Mouse (Mus musculus): ENCODE data around the gene Ccdc142.

The Ccdc142 gene

DNA sequence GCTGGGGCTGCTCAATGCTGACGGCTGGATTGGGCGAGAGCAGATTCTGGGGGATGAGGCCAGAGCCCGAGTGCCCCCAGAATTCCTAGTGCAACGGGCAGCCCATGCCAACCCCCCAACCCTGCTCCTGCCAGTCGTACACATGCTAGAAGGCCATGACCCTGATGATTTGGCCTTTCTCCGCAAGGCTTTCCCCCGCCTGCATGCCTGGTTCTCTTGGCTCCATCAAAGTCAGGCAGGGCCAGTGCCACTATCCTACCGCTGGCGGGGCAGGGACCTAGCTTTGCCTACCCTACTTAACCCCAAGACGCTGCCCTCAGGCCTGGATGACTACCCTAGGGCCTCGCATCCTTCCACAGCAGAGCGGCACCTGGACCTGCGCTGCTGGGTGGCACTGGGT, 16.2 kb downstream of the Ccdc142 start:
- DNase-seq (ENCODE audit: low spot score in 2 of 2): no peak

GRCm38 (mm10) chr6:83118369-83118768, 17.0 kb downstream of the Ccdc142 start:
- DNase-seq (ENCODE audit: low spot score in 2 of 2): no peak

GRCm38 (mm10) chr6:83118825-83119733, 17.7 kb downstream of the Ccdc142 start:
- DNase-seq (ENCODE audit: low spot score in 2 of 2): no peak

DNA sequence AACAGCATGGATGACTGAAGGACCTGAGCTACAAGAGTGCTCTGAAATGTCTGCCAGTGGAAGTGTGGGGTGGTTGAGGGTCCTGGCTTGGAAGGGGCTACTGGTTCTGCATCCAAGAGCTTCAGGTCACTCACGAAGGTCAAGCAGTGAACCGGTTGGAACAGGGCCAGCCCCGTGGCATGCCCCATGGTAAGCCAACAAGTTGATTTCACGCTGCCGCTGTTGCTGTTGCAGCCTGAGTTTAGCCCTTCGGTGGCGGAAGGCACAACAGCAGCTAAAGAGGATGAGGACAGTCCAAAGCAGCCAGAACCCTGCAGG, 18.3 kb downstream of the Ccdc142 start:
- DNase-seq (ENCODE audit: low spot score in 2 of 2): no peak

DNA sequence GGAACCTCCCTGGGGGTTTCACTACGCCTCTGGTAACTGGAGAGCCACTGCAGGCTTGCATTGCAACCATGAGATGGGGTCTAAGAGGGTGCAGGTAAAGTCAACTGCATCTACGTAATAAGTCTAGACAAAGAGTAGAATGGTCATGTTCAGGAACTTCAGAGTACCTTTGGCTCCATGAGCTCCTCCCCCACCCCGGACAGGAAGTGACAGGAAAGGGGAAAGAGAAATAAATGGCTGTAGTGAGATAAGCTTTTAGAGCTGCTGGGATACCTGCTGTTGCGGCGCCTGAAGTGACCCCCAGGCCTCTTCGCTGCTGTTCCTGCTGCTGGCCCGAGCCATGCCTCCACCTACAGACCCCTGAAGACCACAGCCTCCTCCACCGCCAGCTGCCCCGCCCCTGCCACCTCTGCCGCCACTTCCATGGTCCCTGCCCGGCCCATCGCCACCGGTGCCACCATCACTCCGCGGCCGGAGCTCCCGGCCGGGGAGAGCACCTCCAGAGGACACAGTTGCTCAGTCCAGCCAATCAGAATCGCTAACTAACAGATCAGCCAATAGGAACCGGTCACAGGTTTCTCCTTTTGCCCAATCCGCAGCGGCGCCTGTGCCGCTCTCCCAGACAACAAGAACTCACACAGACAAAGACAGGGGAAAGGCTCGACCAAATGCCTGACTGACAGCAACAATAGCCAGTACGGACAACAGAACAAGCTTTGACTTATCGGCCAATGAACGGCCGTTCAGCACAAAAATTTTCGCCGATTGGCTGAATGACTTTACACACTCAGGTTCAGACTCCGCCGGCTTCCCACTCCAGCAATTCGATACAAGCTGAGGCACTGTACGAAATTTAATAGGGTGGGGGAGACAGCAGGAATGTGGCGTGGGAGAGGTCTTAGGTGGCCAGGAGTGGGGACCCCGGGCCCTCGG, 19.8 kb downstream of the Ccdc142 start, which contains the start of gene Wbp1:
TSS of gene Wbp1 (minus strand) at position 630 of the 933 bp plus-strand sequence.
- peak; percentile 72 to 89 for DNase-seq (ENCODE audit: low spot score in 2 of 2)

- DNase-seq (ENCODE audit: low spot score in 2 of 2): peak; percentile 36 to 50
Observed at GRCm38 (mm10) chr6:83121863-83122710, 20.7 kb downstream of the Ccdc142 start.

DNA sequence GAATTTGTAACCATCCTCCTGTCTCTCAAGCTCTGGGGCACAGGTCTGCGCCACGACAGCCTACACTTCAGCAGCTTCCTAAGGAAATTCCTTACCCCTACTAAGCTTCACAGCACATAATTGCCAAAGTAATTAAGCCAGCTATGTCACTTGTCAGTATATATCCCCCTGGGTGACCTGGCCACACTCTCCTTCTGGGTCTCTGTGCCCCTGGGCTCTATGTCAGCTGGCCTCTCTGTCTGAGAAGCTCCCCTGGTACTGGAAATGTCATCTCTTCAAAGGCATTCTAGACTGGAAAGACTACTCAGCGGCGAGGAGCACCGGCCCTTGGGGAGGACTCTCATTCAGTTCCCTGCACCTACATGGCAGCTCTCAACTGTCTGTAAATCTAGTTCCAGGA, 21.6 kb downstream of the Ccdc142 start:
- no peak for DNase-seq (ENCODE audit: low spot score in 2 of 2)

DNA sequence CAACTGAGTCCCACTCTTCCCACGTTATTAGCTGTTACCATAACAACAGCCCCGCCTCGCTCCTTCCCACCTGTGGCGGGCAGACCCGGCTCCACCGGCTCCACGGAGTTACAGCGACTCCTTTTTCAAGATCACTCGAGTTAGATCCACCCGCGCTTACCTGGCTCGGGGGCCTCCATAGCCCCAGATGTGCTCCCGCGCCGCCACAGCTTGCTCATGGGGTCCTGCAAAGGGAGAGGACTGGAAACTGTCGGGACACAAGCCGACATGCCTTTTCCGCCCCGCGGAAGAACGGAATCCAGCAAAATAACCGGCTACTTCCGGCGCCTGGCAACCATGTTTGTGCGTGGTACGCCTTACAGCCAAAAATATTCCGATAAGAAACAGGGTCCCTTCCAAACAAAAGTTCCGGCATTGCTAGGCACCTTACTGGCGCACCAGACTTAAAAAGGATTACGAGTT, 23.5 kb downstream of the Ccdc142 start:
- peak; percentile 64 to 87 for DNase-seq (ENCODE audit: low spot score in 2 of 2)

GRCm38 (mm10) chr6:83125331-83125730, 23.9 kb downstream of the Ccdc142 start, which contains the start of gene Ino80b:
Gene Ino80b (minus strand): TSS chr6:83125431.
- DNase-seq (ENCODE audit: low spot score in 2 of 2): no peak

- DNase-seq (ENCODE audit: low spot score in 2 of 2): no peak
Observed at GRCm38 (mm10) chr6:83127419-83127818, 26.0 kb downstream of the Ccdc142 start.

DNA sequence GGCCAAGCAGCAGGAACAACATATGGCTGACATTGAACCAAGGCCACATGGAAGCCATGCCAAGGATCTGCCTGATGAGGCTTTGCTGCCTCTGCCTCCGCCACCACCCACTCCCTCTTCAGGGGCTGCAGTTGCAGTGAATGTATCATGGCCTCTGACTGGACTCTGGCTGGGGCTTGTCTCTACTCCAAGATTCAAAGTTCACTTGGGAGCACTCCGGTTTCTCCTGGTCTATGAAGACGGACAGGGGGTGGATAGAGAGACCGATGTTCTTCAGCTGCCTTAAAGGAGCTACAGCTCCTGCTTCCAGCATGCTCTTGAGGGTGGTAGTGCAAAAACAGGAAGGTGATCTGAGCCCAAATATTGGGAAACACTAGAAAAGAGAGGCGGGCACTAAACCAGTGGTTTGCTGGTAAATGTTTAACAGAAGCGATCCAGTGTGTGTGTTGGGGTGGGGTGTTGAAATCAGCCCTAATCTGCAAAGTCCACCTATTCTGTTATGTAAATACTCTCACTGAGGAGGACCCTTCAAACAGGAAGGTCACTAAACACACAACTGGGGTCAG, 30.2 kb downstream of the Ccdc142 start:
- DNase-seq (ENCODE audit: low spot score in 2 of 2): no peak

GRCm38 (mm10) chr6:83132176-83132919, 30.9 kb downstream of the Ccdc142 start:
- no peak for DNase-seq (ENCODE audit: low spot score in 2 of 2)

- no peak for DNase-seq (ENCODE audit: low spot score in 2 of 2)
Observed at GRCm38 (mm10) chr6:83134226-83134625, 32.8 kb downstream of the Ccdc142 start.

DNA sequence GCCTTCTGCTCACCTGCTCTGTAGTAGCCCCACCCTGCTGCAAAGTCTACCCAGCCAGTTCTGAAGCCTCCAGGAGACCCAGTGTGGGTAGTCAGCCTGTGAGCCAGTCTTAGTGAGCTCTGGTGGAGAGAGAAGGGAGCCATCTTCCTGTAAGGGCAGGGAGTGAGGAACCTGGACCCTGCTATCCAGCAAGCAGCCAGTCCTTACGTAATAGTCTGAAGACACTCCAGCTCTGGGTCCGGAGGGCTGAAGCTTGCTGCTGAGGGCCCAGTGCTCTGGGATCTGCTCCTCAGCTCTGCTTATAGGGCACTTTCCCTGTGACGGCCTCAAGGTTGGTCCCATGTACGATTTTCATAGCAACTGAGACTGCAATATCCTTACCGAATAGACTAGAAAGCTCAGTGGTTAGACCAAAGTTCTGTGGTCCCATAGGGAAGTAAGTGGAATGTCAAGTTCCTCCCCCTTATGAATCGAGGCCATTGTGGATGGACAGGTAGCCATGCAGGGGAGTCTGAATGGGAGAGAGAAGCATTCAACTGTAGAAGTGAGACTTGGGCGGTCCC, 33.6 kb downstream of the Ccdc142 start, which contains the start of gene Rtkn:
TSS of gene Rtkn (plus strand) at position 513 of the 563 bp plus-strand sequence.
- no peak for DNase-seq (ENCODE audit: low spot score in 2 of 2)

- DNase-seq (ENCODE audit: low spot score in 2 of 2): no peak
Observed at GRCm38 (mm10) chr6:83135571-83136161, 34.3 kb downstream of the Ccdc142 start.

DNA sequence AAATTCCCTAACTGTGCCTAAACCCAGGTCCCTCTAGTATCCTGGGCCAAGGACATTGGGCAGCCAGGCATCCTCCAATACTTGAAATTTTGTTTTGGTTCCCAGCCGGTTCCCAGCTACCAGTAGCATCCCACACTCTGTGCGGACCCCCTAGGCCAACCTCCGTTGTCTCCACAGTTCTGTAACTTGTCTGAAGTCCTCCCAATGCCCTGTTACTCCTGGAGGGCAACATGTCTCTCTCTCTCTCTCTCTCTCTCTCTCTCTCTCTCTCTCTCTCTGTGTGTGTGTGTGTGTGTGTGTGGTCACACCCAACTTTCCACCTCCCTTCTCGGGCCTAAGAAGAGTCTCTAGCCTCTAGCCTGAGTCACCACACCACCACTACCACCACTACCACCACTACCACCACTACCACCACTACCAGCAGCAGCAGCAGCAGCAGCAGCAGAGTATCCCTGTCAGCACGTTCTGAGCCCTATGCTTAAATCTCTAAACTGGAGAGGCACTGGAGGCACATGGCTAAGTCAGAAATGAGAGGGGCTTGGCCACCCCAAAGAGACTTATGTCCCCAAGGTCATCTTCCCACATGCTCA, 35.0 kb downstream of the Ccdc142 start:
- DNase-seq (ENCODE audit: low spot score in 2 of 2): no peak

GRCm38 (mm10) chr6:83136881-83137575, 35.6 kb downstream of the Ccdc142 start:
- peak in 1 of 2 experiments; percentile 56 for DNase-seq (ENCODE audit: low spot score in 2 of 2)

DNA sequence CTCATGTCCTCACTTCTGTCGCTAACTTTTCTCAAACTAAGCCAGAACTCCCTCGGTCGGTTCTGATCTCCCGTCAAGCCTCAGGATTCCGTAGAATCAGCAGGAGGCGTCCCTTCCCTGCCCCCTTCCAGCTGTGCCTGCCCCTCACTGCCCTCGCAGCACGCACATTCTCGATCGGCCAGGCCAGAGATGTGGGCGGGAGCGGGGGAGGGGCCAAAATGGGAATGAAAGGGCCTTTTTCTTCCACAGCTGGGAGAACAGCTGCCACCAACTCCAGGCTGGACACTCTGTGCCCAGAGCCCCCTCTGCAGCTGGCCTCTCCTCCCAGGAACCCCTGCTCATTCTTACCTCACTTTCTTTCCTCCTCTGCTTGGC, 36.2 kb downstream of the Ccdc142 start:
- no peak for DNase-seq (ENCODE audit: low spot score in 2 of 2)
